Mouse (Mus musculus): ENCODE measurements at regions not wholly inside any gene's neighbourhood (a gene's known extent, or its start where the extent isn't known, plus 50 kb on each side); places are given as distances from the start of the nearest gene placed in this dataset.

DNA sequence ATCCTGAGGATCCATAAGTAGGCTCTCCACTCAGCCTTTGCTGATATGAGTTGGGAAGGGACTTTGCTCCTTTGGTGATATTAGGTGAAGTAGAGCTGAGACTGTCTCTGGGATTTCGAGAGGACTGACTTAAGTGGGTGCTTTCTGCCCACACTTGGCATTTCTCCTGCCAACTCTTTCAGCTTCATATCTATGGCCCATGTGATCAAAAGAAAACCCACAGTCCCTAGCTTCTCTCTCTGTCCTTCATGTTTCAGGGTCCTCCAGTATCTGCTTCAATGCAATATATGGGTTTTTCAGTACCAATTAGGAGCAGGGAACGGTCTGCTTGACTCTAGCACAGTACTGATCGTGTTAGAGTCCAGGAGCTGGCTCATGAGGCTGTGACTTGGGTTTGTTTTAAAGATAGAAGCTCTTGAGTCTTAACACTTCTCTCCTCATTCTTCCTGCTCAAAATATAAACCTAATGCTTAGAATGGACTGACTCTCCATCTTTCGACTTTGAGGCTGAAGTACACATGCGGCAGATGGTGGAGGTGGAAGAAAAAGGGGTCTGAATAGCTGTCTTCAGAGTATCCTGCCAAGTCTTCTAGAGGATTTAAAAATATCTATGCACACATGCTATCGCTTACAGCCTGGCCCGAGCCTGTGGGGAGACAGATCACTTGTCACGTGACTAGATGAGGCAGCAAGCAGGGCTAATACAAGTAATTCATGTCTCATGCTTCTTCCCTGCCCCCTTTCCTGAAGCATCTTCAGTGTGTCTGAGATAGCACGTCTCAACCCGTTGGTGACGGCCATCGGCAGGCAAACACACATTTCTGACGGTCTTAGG, 189.2 kb downstream of the Mex3b start:
- H3K4me3 ChIP-seq (ENCODE audit: control insufficient read depth in 1 of 2, insufficient read depth in 1 of 2, low read depth in 2 of 2, low read length in 2 of 2) = no peak overlapping the region
- TF ChIP-seq POLR2A (IDR thresholded peaks at IDR 0.05; ENCODE audit: control insufficient read depth in 1 of 2, insufficient read depth in 1 of 2, low read depth in 1 of 2, low read length in 2 of 2, poor library complexity in 1 of 2) = no peak
- TF ChIP-seq MAFK (IDR thresholded peaks at IDR 0.05; ENCODE audit: borderline replicate concordance, low read depth, low read length) = no peak
- no peak for TF ChIP-seq EP300 (IDR thresholded peaks at IDR 0.05; ENCODE audit: low read depth in 1 of 2, low read length in 2 of 2)
- TF ChIP-seq JUND (IDR thresholded peaks at IDR 0.05; ENCODE audit: low read depth, low read length) = no peak
- no peak for TF ChIP-seq HCFC1 (IDR thresholded peaks at IDR 0.05; ENCODE audit: low read depth, low read length)
- TF ChIP-seq ELF1 (IDR thresholded peaks at IDR 0.05; ENCODE audit: low read depth, low read length) = no peak
- no peak for TF ChIP-seq TCF12 (IDR thresholded peaks at IDR 0.05; ENCODE audit: low read depth, low read length)
- no peak for TF ChIP-seq CHD1 (IDR thresholded peaks at IDR 0.05; ENCODE audit: low read depth, low read length)
- TF ChIP-seq ZC3H11A (IDR thresholded peaks at IDR 0.05; ENCODE audit: low read depth, low read length) = no peak
- TF ChIP-seq SIN3A (IDR thresholded peaks at IDR 0.05; ENCODE audit: low read length) = no peak
- DNase-seq (ENCODE audit: low read depth, low spot score) = no peak
- H3K4me1 ChIP-seq (ENCODE audit: control insufficient read depth in 1 of 2, insufficient read depth in 2 of 2, low read length in 2 of 2) = peaks cover under 1 to 13% of the 10 kb centered on the region in 2 experiments; a peak in 3 of 4 replicates
- no peaks in the 10 kb centered on the region for H3K9me3 ChIP-seq (replicated peaks; ENCODE audit: insufficient read depth, low read length)
- no peaks in the 10 kb centered on the region for H3K79me2 ChIP-seq (ENCODE audit: control insufficient read depth, insufficient read depth, low read length, poor library complexity)
- no peak overlapping the region for H3K9ac ChIP-seq (ENCODE audit: control insufficient read depth, low read depth, low read length, poor library complexity, severe bottlenecking)
- no peak overlapping the region for H3K27ac ChIP-seq (ENCODE audit: control insufficient read depth, low read depth, low read length)
- peaks cover 0 to 10% of the 10 kb centered on the region in 2 experiments; a peak in 2 of 4 replicates for H3K36me3 ChIP-seq (ENCODE audit: control insufficient read depth in 1 of 2, insufficient read depth in 2 of 2, low read length in 2 of 2)
- no peaks in the 10 kb centered on the region for H3K27me3 ChIP-seq (ENCODE audit: control insufficient read depth in 1 of 2, insufficient read depth in 2 of 2, low read length in 2 of 2)

DNA sequence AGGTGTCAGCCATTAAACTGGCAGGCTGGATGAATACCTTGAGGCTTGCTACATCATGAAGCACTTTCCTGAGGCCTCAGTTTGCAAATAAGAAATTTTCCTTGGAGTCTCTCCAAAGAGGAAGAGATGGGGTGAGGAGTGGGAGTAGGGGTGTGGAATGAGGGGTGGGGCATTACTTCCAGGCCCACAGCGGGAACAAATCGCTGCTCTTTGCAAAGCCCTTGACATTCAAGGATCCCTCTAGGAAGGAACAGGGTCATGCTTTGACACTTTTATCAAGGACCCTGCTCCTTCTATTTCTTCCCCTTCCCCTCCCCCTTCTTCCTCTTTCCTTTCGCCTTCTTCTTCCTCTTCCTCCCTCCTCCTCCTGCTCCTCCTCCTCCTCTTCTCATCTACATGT, 193.2 kb downstream of the Mex3b start:
- Histone ChIP-seq H3K9ac (ENCODE audit: control insufficient read depth, low read depth, low read length, poor library complexity, severe bottlenecking) (no peak overlapping the region), H3K79me2 (ENCODE audit: control insufficient read depth, insufficient read depth, low read length, poor library complexity) (no peaks in the 10 kb centered on the region), H3K4me3 (ENCODE audit: control insufficient read depth in 1 of 2, insufficient read depth in 1 of 2, low read depth in 2 of 2, low read length in 2 of 2) (no peak overlapping the region), H3K27me3 (ENCODE audit: control insufficient read depth in 1 of 2, insufficient read depth in 2 of 2, low read length in 2 of 2) (no peaks in the 10 kb centered on the region), H3K9me3 (replicated peaks; ENCODE audit: insufficient read depth, low read length) (no peaks in the 10 kb centered on the region), H3K36me3 (ENCODE audit: control insufficient read depth in 1 of 2, insufficient read depth in 2 of 2, low read length in 2 of 2) (peaks cover 0 to 14% of the 10 kb centered on the region in 2 experiments; a peak in 2 of 4 replicates), H3K27ac (ENCODE audit: control insufficient read depth, low read depth, low read length) (no peak overlapping the region), H3K4me1 (ENCODE audit: control insufficient read depth in 1 of 2, insufficient read depth in 2 of 2, low read length in 2 of 2) (peaks cover 6 to 24% of the 10 kb centered on the region in 2 experiments; a peak in 3 of 4 replicates)
- no peak for TF ChIP-seq E2F4 (IDR thresholded peaks at IDR 0.05; ENCODE audit: borderline replicate concordance, low read depth, low read length)
- no peak for DNase-seq (ENCODE audit: low read depth, low spot score)

DNA sequence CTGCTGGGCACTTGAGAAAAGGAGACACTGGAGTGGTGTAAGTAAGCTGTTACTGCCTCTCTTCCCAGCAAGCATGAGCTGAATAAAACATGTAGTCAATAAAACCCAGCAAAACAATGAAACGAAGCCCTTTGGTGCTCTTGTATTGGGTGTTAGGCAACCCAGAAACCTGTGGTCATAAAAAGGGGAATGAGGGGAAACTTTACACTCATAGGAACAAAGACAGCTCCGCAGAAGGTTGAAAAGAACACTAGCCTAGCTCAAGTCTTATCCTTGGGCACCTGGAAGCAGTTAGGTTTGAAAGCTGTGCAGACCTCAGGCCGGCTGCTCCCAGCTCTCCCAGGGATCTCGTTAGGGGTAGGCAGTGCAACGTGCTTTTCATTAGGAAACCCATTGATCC, 193.6 kb downstream of the Mex3b start:
- Histone ChIP-seq H3K9me3 (replicated peaks; ENCODE audit: insufficient read depth, low read length) (no peaks in the 10 kb centered on the region), H3K9ac (ENCODE audit: control insufficient read depth, low read depth, low read length, poor library complexity, severe bottlenecking) (no peak overlapping the region), H3K27ac (ENCODE audit: control insufficient read depth, low read depth, low read length) (no peak overlapping the region), H3K4me3 (ENCODE audit: control insufficient read depth in 1 of 2, insufficient read depth in 1 of 2, low read depth in 2 of 2, low read length in 2 of 2) (no peak overlapping the region), H3K4me1 (ENCODE audit: control insufficient read depth in 1 of 2, insufficient read depth in 2 of 2, low read length in 2 of 2) (peaks cover 6 to 24% of the 10 kb centered on the region in 2 experiments; a peak in 3 of 4 replicates), H3K36me3 (ENCODE audit: control insufficient read depth in 1 of 2, insufficient read depth in 2 of 2, low read length in 2 of 2) (peaks cover 0 to 14% of the 10 kb centered on the region in 2 experiments; a peak in 2 of 4 replicates), H3K79me2 (ENCODE audit: control insufficient read depth, insufficient read depth, low read length, poor library complexity) (no peaks in the 10 kb centered on the region), H3K27me3 (ENCODE audit: control insufficient read depth in 1 of 2, insufficient read depth in 2 of 2, low read length in 2 of 2) (no peaks in the 10 kb centered on the region)
- TF ChIP-seq POLR2A (IDR thresholded peaks at IDR 0.05; ENCODE audit: control insufficient read depth in 1 of 2, insufficient read depth in 1 of 2, low read depth in 1 of 2, low read length in 2 of 2, poor library complexity in 1 of 2) (no peak), GATA1 (IDR thresholded peaks at IDR 0.05; ENCODE audit: low read depth, low read length) (no peak), RAD21 (IDR thresholded peaks at IDR 0.05; ENCODE audit: low read depth, low read length) (no peak), HCFC1 (IDR thresholded peaks at IDR 0.05; ENCODE audit: low read depth, low read length) (no peak), ZC3H11A (IDR thresholded peaks at IDR 0.05; ENCODE audit: low read depth, low read length) (no peak), ZKSCAN1 (IDR thresholded peaks at IDR 0.05; ENCODE audit: low read depth, low read length) (no peak), MYB (IDR thresholded peaks at IDR 0.05; ENCODE audit: low read depth, low read length) (no peak), POLR2AphosphoS5 (IDR thresholded peaks at IDR 0.05; ENCODE audit: borderline replicate concordance, low read depth, low read length) (no peak), MEF2A (IDR thresholded peaks at IDR 0.05; ENCODE audit: extremely low read depth, insufficient replicate concordance, low read depth, low read length, poor library complexity, severe bottlenecking) (no peak), CHD1 (IDR thresholded peaks at IDR 0.05; ENCODE audit: low read depth, low read length) (no peak), NELFE (IDR thresholded peaks at IDR 0.05; ENCODE audit: low read depth, low read length) (no peak), E2F4 (IDR thresholded peaks at IDR 0.05; ENCODE audit: borderline replicate concordance, low read depth, low read length) (no peak), MXI1 (IDR thresholded peaks at IDR 0.05; ENCODE audit: low read depth, low read length) (no peak), UBTF (IDR thresholded peaks at IDR 0.05; ENCODE audit: borderline replicate concordance, insufficient read depth, low read depth, low read length) (no peak), RCOR1 (IDR thresholded peaks at IDR 0.05; ENCODE audit: low read depth, low read length) (no peak)
- DNase-seq (ENCODE audit: low read depth, low spot score) = no peak
